Mouse (Mus musculus): Measurements from ENCODE around the gene Cirbp.
A peak's percentile ranks its signal among the peaks of the same experiment; 100 is the strongest.

Cirbp gene

GRCm38 (mm10) chr10:80208841-80209371 is 43.1 kb downstream of the Cirbp start:
- no peak for DNase-seq (ENCODE audit: low read depth, low spot score)

DNA sequence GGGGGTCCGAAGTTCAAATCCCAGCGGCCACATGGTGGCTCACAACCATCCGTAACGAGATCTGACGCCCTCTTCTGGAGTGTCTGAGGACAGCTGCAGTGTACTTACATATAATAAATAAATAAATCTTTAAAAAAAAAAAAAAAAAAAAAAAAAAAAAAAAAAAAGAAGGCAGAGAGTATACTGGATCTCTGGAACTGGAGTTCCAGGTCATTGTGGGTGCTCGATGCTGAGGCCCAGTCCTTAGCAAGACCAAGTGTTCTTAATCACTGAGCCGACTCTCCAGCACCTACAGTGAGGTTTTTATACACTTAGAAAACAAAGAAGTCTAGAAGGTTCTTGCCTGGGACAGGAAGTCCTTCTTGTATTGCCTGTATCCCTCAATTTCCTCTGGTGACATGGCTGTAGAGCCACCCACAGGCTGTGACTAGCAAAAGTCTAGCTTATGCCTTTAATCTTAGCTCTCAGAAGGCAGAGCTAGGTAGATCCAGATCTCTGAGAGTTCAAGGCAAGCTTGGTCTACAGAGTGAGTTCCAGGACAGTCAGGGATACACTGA is 45.8 kb downstream of the Cirbp start:
- peak; percentile 57 for DNase-seq (ENCODE audit: low read depth, low spot score)

DNA sequence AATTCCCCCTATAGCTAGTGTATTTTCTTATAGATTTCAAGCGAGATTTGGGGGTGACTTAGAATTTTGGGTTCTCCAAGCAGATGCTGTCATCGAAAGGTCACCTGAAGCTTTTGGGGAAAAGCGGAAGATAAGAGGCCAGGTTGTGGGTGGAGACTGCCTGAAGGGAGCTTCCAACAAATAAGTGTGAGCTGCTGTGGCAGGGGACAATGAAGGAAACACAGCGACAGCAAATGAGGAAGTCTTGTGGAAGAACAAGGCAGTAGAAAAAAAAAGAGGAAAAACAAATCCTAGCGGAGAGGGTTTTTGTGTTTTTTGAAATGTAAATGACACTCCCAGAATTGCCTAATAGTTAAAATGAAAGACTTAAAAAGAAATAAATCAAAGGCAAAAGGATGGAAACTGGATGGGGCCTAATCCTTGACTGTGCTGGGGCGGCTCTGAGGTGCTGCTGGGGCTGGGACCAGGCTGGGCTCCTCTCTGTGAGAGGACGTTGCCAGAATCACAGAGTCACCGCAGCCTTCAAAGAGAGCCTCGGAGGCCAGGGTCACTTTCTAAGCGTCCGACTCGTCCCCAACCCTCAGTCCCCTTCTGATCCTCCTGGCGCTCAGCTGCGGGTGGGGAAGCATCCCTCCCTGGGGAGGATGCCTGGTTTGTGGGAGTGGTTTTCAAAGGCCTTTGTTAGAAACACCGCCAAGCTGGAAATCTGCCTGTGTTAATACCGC is 49.4 kb downstream of the Cirbp start:
- no peak for DNase-seq (ENCODE audit: low read depth, low spot score)

DNA sequence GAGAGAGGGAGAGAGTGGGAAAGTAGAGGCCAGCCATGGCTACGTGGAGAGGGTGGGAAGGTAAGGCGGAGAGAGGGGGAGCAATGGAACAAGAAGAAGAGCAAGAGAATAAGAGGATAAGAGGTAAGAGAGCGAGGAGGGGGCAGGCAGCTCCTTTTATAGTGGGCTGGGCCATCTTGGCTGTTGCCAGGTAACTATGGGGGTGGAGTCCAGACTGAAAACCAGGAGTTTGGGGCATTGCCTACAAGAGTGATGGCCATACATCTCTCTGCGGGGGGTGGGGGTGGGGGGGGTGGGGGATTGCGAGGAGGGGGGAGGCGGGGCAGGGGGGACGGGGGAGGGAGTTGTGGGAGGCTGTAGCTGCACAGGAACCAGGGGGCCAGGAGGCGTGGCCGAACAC is 54.9 kb downstream of the Cirbp start:
- no peak for DNase-seq (ENCODE audit: low read depth, low spot score)
